Mouse (Mus musculus): ENCODE results near the gene Pla2g4e.
A peak's percentile ranks its signal among the peaks of the same experiment; 100 is the strongest.
"Not testable (repeated sequence)": the region's sequence is repeated elsewhere in the genome, so short reads cannot be mapped to it uniquely, and the experiment has no call there.

Pla2g4e gene

GRCm38 (mm10) chr2:120244679-120245420 is at the start of gene Pla2g4e:
Gene Pla2g4e (minus strand): TSS chr2:120245335.
- peak; percentile 58 to 63 for DNase-seq

DNA sequence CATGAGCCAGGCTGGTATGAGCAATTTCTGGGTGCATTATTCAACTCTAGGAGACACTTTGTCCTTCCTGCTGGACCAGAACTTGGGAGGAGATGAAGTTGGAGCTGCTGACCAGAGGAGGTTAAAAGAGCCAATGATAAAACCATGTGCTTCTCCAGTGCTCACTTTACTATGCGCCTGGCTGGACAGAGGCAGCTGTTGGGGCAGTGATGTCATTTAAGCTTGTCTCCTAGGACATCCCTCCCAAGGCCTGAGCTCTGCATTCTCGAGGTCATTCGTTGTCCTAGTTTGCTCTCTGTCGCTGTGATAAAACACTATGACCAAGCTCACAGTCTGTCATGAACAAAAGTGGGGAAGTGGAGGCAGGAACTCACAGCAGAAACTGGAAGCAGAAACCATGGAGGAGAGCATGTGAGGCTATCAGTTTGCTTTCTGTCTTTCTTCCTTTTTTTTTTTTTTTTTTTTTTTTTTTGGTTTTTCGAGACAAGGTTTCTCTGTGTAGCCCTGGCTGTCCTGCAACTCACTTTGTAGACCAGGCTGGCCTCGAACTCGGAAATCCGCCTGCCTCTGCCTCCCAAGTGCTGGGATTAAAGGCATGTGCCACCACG is 46.4 kb upstream of the Pla2g4e start:
- DNase-seq = no peak

DNA sequence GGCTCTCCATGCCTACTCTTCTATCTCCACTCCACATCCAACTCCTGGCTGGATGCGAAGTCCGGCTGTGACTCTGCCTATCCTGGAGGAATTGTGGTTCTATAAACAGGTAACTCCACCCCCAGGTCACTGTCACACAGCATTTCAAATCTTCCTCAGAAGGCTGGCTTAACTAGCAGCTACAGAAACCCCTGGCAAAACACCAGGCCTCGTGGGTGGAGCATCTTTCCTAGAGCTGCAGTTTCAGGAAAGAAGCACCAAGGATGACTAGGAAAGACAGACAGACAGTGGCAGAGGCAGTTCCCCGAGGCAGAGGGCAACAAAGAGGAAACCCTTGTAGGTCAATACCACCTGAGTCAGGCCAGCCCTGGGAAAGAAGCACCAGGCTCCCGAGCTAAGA is 43.9 kb upstream of the Pla2g4e start, which contains the start of gene Pla2g4d:
TSS of gene Pla2g4d (minus strand) at position 203 of the 400 bp plus-strand sequence.
- no peak for DNase-seq

GRCm38 (mm10) chr2:120288401-120288800 is 43.3 kb upstream of the Pla2g4e start:
- DNase-seq = no peak

- peak in 1 of 2 experiments; percentile 20 for DNase-seq
These were observed 40.5 kb upstream of the Pla2g4e start for GRCm38 (mm10) chr2:120285639-120286038.

DNA sequence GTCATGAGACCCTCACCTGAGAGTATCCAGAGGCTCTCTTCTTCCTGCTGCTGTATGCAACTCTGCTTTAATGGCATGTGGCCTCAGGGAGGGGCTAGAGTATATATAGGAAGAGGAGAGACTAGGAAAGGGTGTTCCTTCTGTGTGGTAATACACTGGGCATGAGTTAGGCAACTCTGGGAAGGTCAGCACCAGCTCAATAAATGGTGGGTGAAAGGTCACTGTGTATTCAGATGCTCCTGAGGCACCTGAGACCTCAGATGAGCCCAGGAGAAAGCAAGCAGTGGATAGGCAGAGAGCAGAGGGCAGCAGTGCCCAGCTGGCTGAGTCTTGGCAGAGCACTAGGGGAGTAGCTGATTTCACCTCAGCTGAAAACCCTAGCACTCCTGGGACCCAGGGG is 39.6 kb upstream of the Pla2g4e start:
- no peak for DNase-seq

GRCm38 (mm10) chr2:120284094-120284493 is 39.0 kb upstream of the Pla2g4e start:
- no peak for DNase-seq

DNA sequence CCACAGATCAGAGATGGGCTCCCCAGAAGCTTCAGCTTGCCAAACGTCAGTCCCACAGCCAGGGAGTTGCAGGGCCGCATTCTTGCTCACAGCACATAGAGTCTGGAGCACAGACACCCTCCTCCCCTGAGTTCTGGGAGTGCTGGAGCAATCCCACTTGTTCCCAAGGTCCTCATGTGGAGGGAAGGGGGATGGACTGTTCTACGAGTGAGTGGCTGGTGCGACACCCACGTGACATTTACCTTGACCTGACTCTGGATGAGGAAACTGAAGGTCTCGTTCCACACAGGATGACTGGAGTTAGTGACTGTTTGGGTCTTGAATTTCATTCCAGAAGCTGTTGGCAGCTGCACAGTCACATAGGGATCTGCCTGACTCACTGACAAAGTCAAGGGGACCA is 38.4 kb upstream of the Pla2g4e start:
- no peak for DNase-seq

DNA sequence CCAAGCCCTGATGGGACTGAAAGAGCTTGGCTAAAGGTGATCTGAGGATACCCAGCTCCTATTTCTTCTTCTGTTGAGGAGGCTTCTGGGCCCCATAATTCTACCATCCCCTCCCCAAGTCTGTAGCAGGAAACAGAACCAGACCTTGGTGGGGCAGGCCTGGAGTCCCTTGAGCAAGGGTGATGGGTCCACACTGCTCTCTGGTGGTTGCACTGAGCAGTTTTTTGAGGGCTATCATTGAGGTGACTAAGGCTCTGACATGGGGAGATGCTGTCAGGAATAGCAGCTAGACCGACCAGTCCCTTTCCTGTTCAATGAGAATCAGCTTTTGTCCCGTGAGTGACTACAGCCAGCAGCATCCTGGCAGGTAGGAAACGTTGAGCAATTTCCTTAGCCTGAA is 36.1 kb upstream of the Pla2g4e start:
- DNase-seq = no peak

DNA sequence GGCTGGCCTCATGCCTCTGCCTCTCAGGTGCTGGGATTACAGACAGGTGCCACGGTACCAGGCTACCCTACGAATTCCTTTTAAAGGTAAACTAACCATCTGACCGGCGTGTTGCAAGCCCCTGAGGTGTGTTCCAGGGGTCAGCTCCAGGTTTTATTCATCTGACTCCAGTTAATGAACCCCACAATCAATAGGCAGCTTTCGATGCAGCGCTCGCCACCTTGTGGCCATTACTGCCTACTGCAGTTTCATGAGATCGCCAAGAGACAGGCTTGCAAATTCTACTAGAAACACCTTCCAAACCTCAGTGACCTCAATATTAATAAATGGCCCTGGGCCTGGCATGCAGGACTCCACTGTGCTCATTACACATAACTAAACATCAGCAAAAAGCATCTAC is 34.8 kb upstream of the Pla2g4e start:
- DNase-seq = peak; percentile 71 to 79

- no peak for DNase-seq
These were observed 31.8 kb upstream of the Pla2g4e start for GRCm38 (mm10) chr2:120276951-120277350.

- DNase-seq = no peak
These were observed 23.5 kb upstream of the Pla2g4e start for GRCm38 (mm10) chr2:120268635-120269034.

- DNase-seq = peak in 1 of 2 experiments; percentile 28
These were observed 20.4 kb upstream of the Pla2g4e start for GRCm38 (mm10) chr2:120265523-120265922.

DNA sequence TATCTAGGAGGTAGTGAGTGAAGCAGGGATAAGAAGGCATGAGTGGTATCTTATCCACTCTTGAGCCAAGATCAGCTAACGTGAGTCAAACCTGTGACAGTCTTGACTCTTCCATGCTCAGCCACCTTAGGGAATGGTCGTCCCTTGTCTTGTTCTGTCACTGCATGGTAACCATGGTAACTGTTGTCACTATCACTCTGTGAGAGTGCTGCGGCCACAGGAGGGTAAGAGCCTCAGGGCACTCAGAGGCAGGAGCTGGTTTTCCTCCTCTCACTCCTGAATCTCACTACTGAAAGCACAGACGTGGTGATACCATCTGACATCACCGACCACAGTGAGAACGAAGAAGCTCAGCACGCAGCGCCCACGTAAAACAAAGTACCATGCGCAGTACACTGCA is 19.7 kb upstream of the Pla2g4e start:
- no peak for DNase-seq

DNA sequence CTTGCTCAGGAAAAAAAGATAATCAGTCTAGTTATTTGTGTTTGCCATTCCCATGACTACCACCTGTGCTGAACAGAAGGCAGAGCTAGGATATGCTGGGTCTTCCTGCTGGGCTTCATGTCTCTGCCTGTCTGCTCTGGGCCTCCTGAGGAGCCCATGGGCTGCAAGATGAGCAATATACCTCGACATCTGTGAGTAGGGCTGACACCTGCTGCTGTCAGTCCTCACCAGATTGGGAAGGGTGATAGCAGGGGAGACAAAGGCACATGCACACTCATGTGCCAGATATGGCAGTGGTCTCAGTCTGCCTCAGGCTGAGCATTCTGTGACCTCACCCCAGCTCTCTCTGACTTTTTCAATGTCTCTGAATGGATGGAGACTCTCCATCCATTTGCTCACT is 17.7 kb upstream of the Pla2g4e start:
- DNase-seq = no peak

- DNase-seq = no peak
These were observed 16.2 kb upstream of the Pla2g4e start for GRCm38 (mm10) chr2:120261346-120261745.

DNA sequence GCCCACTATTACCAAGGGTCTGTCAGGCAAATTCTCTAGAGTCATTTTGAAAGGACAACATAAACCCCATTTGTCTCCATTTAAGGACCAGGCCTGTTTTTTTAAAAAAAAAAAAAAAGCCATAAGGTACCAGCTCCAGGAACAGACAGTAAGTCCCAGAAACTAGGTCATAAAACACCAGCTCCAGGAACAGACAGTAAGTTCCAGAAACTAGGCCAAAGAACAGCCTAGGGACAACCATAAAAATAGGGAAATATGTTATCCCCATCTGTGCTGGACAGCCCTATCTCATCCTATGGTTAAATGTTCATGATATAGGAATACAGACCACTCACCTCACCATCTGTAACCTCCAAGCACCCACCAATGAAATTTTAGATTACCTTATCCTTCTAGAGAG is 11.1 kb upstream of the Pla2g4e start:
- no peak for DNase-seq

GRCm38 (mm10) chr2:120252644-120253043 is 7.5 kb upstream of the Pla2g4e start:
- no peak for DNase-seq

DNA sequence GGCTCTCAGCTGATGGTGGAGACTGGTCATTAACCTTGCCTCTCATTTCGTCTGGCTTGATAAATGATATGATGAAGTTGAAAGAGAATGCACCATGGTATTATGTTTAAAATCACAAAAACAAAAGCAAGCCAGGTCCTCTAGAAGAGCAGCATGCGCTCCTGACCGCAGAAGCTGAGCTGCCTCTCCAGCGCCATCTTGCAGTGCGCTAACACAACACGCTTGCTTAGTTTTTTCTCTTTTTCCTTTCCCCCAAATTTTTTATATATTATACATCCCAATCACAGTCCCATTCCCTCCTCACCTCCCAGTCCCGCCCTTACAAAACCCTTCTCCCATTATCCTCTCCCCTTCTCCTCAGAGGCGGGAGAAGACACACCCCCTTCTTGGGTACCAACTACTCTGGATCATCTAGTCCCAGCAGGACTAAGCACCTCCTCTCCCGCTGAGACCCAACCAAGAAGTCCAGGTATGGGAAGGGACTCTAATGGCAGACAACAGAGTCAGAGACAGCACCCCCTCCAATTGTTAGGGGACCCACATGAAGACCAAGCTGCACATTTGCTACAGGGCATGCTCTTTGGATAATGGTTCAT is 384 bp upstream of the Pla2g4e start:
- peak in 1 of 2 experiments; percentile 54 for DNase-seq

DNA sequence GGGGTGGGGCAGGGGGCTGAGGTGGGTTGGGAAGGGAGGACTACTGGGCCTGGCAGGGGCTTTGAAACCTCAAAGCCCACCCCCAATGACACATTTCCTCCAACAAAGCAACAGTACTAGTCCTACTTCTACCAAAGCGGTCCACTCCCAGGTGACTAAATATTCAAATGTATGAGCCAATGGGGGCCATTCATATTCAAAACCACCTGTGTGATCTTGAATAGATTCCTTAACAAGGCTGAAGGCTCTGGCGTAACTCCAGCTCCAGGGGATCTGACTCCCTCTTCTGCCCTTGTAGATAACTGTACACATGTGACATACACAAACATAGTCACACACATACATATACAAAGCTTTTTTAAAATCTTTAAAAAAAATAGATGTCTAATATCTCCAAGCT is 1.1 kb downstream of the Pla2g4e start:
- no peak for DNase-seq

GRCm38 (mm10) chr2:120242791-120243467 is 2.2 kb downstream of the Pla2g4e start:
- peak in 1 of 2 experiments; percentile 34 for DNase-seq

DNA sequence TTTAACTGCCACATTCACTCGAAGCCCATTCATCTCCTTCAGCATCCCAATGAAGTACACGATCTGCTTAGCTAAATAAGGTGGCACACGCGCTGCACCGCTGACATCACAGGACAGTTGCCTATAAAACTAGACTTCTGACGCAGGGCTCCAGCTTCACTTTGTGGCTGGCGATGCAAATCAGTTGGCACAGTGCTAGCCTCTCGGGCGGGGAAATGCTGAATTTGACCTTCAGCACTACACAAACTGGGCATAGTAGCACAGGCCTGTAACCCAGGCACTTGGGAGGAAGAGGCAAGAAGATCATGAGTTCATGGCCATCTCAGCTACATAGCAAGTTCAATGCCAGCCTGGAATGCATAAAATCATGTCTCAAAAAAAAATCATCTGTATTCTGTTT is 6.4 kb downstream of the Pla2g4e start:
- DNase-seq = not testable (repeated sequence)

DNA sequence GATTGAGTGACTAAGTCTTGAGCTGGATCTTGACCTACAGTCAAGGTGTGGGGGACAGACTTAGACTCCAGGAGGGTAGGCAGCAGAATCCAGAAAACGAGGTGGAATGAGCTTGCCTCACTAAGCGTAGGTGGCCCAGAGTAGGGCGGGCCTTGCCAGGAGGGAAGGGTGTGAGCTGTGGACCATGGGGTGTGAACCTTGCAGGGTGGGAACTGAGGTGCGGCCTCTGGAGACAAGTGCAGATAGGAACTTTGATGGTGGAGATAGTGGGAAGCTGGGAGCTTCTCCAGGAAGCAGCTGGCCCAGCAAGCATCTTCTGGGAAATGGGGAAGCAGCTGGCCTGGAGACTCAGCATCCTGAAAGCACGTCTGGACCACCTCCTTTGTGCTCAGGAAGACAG is 7.4 kb downstream of the Pla2g4e start:
- no peak for DNase-seq

All from cerebellum, postnatal 36 days (tissue).